Mouse (Mus musculus) E14TG2a.4 (cell line): ENCODE data around the gene Unc93b1.

Experiments used
- CTCF ChIP-seq: conservative IDR thresholded peaks from 2 replicates; pipeline ENCODE4 v1.5.1; 2014; ENCODE audit warnings: low read length
- NANOG ChIP-seq: IDR thresholded peaks from 2 replicates; pipeline ENCODE4 v1.6.1; 2014; ENCODE audit warnings: borderline replicate concordance, low read length, mixed read lengths
- POU5F1 ChIP-seq: IDR thresholded peaks from 2 replicates; pipeline ENCODE4 v1.6.1; 2014; ENCODE audit warnings: low read length, borderline replicate concordance

DNA sequence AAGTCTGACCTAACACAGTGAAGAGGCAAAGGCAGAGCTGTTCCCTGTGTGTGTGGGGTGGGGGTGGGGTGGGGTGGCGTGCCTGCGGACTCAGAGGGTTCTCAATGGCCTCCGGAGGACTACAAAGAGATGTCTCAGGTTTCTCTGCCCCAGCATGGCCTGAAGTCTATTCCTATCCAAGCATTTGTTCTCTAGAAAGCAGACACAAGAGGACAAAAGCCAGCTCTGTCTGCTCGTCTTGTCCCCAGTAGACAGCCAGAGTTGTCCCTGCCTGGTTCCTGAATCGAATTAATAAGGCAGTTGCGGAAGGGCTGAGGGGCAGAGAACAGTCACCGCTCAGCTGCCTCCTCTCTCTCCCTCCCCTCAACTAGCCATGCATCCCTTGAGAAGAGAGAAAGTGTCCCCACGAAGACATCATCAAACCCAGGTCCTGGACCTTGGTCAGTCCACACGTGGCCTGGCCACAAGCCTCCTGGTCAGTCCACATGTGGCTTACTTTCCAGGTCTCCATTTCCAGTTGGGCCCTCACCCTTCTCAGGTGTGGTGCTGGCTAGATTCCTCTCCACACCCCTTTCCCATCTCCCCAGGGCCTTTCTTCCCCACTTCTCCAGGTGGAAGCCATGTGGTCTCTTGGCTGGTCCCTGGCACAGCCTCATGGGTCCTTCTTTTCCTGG is 48.7 kb downstream of the Unc93b1 start:
- TF ChIP-seq CTCF, result no peak
- no peak for TF ChIP-seq POU5F1
- no peak for TF ChIP-seq NANOG
